Mouse (Mus musculus): ENCODE measurements around the gene Atp1b1.

GRCm38 (mm10) chr1:164467406-164467805 lies 9.3 kb upstream of the Atp1b1 start:
- TF ChIP-seq GATA1 (IDR thresholded peaks at IDR 0.05; ENCODE audit: low read length), result no peak
- TF ChIP-seq TAL1 (IDR thresholded peaks at IDR 0.05; ENCODE audit: low read length), result no peak
